Mouse (Mus musculus): ENCODE measurements at regions not wholly inside any gene's neighbourhood (a gene's known extent, or its start where the extent isn't known, plus 50 kb on each side); places are given as distances from the start of the nearest gene placed in this dataset.

DNA sequence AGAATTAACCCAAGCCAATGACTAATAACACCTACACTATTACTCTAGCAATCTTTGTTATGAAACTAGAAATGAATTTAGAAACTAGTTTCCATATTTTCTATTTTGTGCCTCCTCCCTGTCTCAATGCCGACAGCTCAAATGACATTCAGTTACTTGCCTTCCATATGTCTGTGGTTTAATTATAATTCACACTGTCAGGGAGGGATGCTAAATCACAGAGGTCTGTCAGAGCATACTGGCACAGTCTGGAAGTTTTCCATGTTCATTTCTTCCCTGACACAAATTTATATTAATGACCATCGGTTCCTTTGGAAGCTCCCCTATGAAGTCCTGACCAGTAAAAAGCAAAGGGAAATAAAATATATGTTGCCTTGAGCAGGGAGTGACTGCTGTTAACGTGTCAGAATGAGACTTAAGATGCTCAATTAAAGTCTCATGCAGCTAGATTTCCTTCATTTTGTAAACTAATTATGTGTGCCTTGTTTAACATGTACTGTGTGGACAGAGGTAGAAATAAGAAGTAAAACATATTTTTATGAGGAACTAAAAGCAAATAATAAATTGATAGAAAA lies 719.6 kb upstream of the Fam84a start:
- Histone ChIP-seq H3K9ac (replicated peaks; ENCODE audit: low read length, poor library complexity, severe bottlenecking) (no peak overlapping the region), H3K4me1 (ENCODE audit: insufficient read depth, low read length) (no peaks in the 10 kb centered on the region), H3K36me3 (ENCODE audit: insufficient read depth, low read length) (no peaks in the 10 kb centered on the region), H3K9me3 (ENCODE audit: low read length) (no peaks in the 10 kb centered on the region), H3K27me3 (ENCODE audit: insufficient read depth, low read length) (no peaks in the 10 kb centered on the region), H3K4me2 (ENCODE audit: low read depth, low read length, poor library complexity, severe bottlenecking) (no peak overlapping the region), H3K4me3 (ENCODE audit: low read depth, low read length) (no peak overlapping the region), H3K27ac (ENCODE audit: low read depth, low read length) (no peak overlapping the region)
- DNase-seq (ENCODE audit: low spot score) (peak; percentile 47), ATAC-seq (ENCODE audit: low FRiP score) (no peak)
- WGBS = 62% methylated on average over 3 of the region's 3 CpGs
- no peak for TF ChIP-seq CTCF (IDR thresholded peaks at IDR 0.05)

DNA sequence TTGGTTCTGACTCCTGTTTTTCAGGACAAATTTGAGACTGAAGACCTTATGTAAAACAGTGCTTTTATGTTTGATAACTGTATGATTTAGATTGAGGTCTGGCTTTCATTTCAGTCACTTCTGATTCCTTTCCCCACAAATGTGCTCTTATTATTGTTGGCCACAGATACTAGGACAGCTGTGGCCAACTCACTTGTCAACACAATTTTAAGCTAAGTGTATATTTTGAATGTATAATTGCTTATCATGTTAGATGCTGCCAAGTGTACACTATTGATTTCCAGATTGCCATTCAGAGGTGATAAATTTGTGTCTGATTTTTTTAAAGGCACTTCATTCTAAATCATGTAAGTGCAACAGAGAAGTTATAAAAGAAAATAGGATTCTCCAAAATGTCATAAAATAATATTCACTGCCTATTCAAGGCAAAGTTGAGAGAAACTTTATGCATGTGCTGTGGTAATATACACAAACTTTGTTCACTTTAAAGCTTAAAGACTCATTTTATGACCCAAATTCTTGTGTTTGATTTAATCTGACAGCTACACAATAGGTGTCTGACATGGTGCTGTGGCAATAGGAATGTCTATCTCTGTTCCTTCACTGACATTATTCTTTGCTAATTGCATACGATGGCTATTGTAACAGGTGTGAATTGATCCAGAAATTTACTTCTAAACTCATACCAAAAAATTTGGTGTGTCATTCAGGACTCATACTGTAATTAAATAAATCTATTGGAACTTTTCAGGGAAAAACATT lies 708.1 kb upstream of the Fam84a start:
- no peak for TF ChIP-seq CTCF (IDR thresholded peaks at IDR 0.05)
- Histone ChIP-seq H3K4me2 (ENCODE audit: low read depth, low read length, poor library complexity, severe bottlenecking) (no peak overlapping the region), H3K9ac (replicated peaks; ENCODE audit: low read length, poor library complexity, severe bottlenecking) (no peak overlapping the region), H3K4me3 (ENCODE audit: low read depth, low read length) (no peak overlapping the region), H3K9me3 (ENCODE audit: low read length) (no peaks in the 10 kb centered on the region), H3K4me1 (ENCODE audit: insufficient read depth, low read length) (no peaks in the 10 kb centered on the region), H3K36me3 (ENCODE audit: insufficient read depth, low read length) (no peaks in the 10 kb centered on the region), H3K27ac (ENCODE audit: low read depth, low read length) (no peak overlapping the region), H3K27me3 (ENCODE audit: insufficient read depth, low read length) (no peaks in the 10 kb centered on the region)
- no peak for ATAC-seq (ENCODE audit: low FRiP score)
- WGBS = 46% methylated on average over 1 of the region's 1 CpGs
- peak; percentile 8 for DNase-seq (ENCODE audit: low spot score)

DNA sequence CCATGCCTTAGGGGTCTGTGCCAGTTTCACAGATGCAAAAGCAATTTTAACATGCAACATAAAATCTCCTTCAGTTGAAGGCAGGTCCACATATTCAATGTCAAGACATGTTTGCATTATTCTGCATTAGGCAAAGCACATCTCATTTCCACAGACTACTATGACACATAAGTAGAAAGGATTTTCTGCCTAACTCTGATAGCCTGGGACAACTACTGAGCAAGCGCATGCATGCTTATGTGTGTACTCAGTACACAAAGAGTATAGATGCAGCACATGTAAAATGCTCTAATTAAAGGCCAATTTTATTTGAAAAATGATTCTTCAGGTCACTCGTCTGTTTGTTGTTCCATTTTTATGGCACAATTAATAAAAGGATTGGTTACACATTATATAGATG lies 707.2 kb upstream of the Fam84a start:
- TF ChIP-seq CTCF (IDR thresholded peaks at IDR 0.05) = no peak
- Histone ChIP-seq H3K4me2 (ENCODE audit: low read depth, low read length, poor library complexity, severe bottlenecking) (no peak overlapping the region), H3K36me3 (ENCODE audit: insufficient read depth, low read length) (no peaks in the 10 kb centered on the region), H3K4me3 (ENCODE audit: low read depth, low read length) (no peak overlapping the region), H3K4me1 (ENCODE audit: insufficient read depth, low read length) (no peaks in the 10 kb centered on the region), H3K9me3 (ENCODE audit: low read length) (no peaks in the 10 kb centered on the region), H3K27ac (ENCODE audit: low read depth, low read length) (no peak overlapping the region), H3K9ac (replicated peaks; ENCODE audit: low read length, poor library complexity, severe bottlenecking) (no peak overlapping the region), H3K27me3 (ENCODE audit: insufficient read depth, low read length) (no peaks in the 10 kb centered on the region)
- ATAC-seq (ENCODE audit: low FRiP score) (no peak), DNase-seq (ENCODE audit: low spot score) (no peak)
- WGBS = 86% methylated on average over 2 of the region's 2 CpGs

DNA sequence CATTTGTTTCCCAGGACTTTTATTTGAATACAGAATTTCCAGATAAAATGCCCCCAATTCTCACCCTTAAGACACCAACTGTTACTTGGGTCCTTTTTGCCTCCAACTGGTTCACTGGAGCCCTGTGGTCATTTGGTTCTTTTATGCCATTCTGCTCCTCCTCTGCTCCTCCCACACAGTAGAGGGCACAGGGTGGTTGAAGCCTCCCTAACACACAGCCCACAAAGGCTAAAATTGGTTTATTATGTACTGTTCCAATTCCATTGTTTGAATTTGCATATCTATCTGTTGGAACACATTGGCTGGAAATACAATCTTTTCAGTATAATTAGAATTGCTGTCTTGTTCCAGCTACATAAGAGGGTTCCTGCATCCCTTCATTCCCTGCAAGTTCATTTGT lies 683.7 kb upstream of the Fam84a start:
- no peaks in the 10 kb centered on the region for H3K9me3 ChIP-seq (ENCODE audit: low read length)
- no peaks in the 10 kb centered on the region for H3K36me3 ChIP-seq (ENCODE audit: insufficient read depth, low read length)

More for the DNA sequence above, 683.7 kb upstream of the Fam84a start:
- Histone ChIP-seq H3K4me3 (ENCODE audit: low read depth, low read length) (no peak overlapping the region), H3K9ac (replicated peaks; ENCODE audit: low read length, poor library complexity, severe bottlenecking) (no peak overlapping the region), H3K27ac (ENCODE audit: low read depth, low read length) (no peak overlapping the region), H3K27me3 (ENCODE audit: insufficient read depth, low read length) (no peaks in the 10 kb centered on the region), H3K4me1 (ENCODE audit: insufficient read depth, low read length) (no peaks in the 10 kb centered on the region), H3K4me2 (ENCODE audit: low read depth, low read length, poor library complexity, severe bottlenecking) (no peak overlapping the region)
- no peak for ATAC-seq (ENCODE audit: low FRiP score)
- TF ChIP-seq CTCF (IDR thresholded peaks at IDR 0.05) = no peak
- no peak for DNase-seq (ENCODE audit: low spot score)

Data from midbrain, postnatal 0 days (tissue).